Comparison of ENCODE assay signal across 5 mouse cellular contexts in genomic region chr11:31837753-31838152, GRCm38 (mm10).
"Had no signal": no experiment of that assay in that cellular context is flagged by ENCODE, and none has a peak within 500 bp of the region (broad histone marks: within the 10 kb centered on the region; RNA-seq: fewer than 3 reads in every experiment).

No protein-coding gene starts in this region.

- H3K4me1 ChIP-seq: stomach, embryonic 15.5 days had no signal

- H3K4me3 ChIP-seq: limb, embryonic 13.5 days; midbrain, embryonic 15.5 days; stomach, embryonic 15.5 days had no signal

- DNase-seq: thymus, postnatal 4 days had no signal

- H3K27me3 ChIP-seq: limb, embryonic 13.5 days; midbrain, embryonic 15.5 days; stomach, embryonic 15.5 days had no signal

- H3K9me3 ChIP-seq: limb, embryonic 13.5 days; midbrain, embryonic 15.5 days; stomach, embryonic 15.5 days had no signal

- H3K36me3 ChIP-seq: limb, embryonic 13.5 days; midbrain, embryonic 15.5 days; stomach, embryonic 15.5 days had no signal

- H3K9ac ChIP-seq: limb, embryonic 13.5 days; midbrain, embryonic 15.5 days; stomach, embryonic 15.5 days had no signal

- H3K27ac ChIP-seq: limb, embryonic 13.5 days; stomach, embryonic 15.5 days had no signal

- H3K4me2 ChIP-seq: limb, embryonic 13.5 days; midbrain, embryonic 11.5 days; midbrain, embryonic 15.5 days; stomach, embryonic 15.5 days had no signal
